Mouse (Mus musculus) embryonic facial prominence, embryonic 11.5 days (tissue): Measurements from ENCODE around the gene 1500009L16Rik. TPM values are rescaled to one million over a fixed set of nuclear protein-coding genes. Genes with fewer than 3 reads are reported as not detected.

Source experiments
- ATAC-seq: fragments of 200-750 bp; cut with Nextera tagmentation; replicated peaks from 2 replicates; pipeline ENCODE4 v1.8.0; 2017; ENCODE audit warnings: low read depth; ENCODE audit not compliant: insufficient number of reproducible peaks, low FRiP score, low TSS enrichment
- DNase-seq: peaks from one replicate; pipeline ENCODE4 v3.0.0-alpha.2; 2015; ENCODE audit warnings: low spot score
- H3K27ac ChIP-seq: fragments of 300-500 bp; sonication (generic); replicated peaks from 2 replicates; pipeline ENCODE4 v1.5.1; 2014; ENCODE audit warnings: mild to moderate bottlenecking, low read depth, low read length, control low read depth
- H3K27me3 ChIP-seq: fragments of 300-500 bp; sonication (generic); 2 replicates; pipeline ENCODE4 v1.6.1; 2014; ENCODE audit warnings: mild to moderate bottlenecking, low read length, moderate library complexity, mixed read lengths; ENCODE audit not compliant: control insufficient read depth, insufficient read depth
- H3K36me3 ChIP-seq: fragments of 300-500 bp; sonication (generic); replicated peaks from 2 replicates; pipeline ENCODE4 v1.6.1; 2014; ENCODE audit warnings: low read depth, mild to moderate bottlenecking, low read length, moderate library complexity, mixed read lengths; ENCODE audit not compliant: control insufficient read depth, insufficient read depth
- H3K4me1 ChIP-seq: fragments of 300-500 bp; sonication (generic); 2 replicates; pipeline ENCODE4 v1.6.1; 2014; ENCODE audit warnings: low read length, mixed read lengths; ENCODE audit not compliant: control insufficient read depth, insufficient read depth
- H3K4me2 ChIP-seq: fragments of 300-500 bp; sonication (generic); 2 replicates; pipeline ENCODE4 v1.6.1; 2014; ENCODE audit warnings: low read depth, mild to moderate bottlenecking, control low read depth, low read length, moderate library complexity
- H3K4me3 ChIP-seq: fragments of 300-500 bp; sonication (generic); 2 replicates; pipeline ENCODE4 v1.5.1; 2014; ENCODE audit warnings: low read depth, low read length, control low read depth
- H3K9ac ChIP-seq: fragments of 300-500 bp; sonication (generic); replicated peaks from 2 replicates; pipeline ENCODE4 v1.6.1; 2014; ENCODE audit warnings: mild to moderate bottlenecking, control low read depth, low read length
- H3K9me3 ChIP-seq: fragments of 300-500 bp; sonication (generic); replicated peaks from 2 replicates; pipeline ENCODE4 v1.6.1; 2016; ENCODE audit warnings: mild to moderate bottlenecking, low read length, inconsistent platforms, mixed read lengths; ENCODE audit not compliant: control insufficient read depth
- WGBS: fragments of 180-500 bp; shearing (Covaris S2); extraction: QIAGEN DNeasy Blood & Tissue Kit; methylation state at CpG from one replicate; pipeline ENCODE4 v1.1.7; 2014; 5-methylcytosine and 5-hydroxymethylcytosine counted together
- polyA plus RNA-seq: library from polyadenylated mRNA; unstranded; fragments of >200 nt; fragmentation: Nextera tagmentation; extraction: Ambion mirVana; gene quantifications from 2 replicates; pipeline ENCODE4 v1.2.1, GENCODE M21; 2014

The 1500009L16Rik gene
- polyA plus RNA-seq, 1 experiment from 2014 or later: 41.7 TPM

- no peaks in the 10 kb centered on the region for H3K4me1 ChIP-seq
- ATAC-seq (no peak), DNase-seq (no peak)
- H3K36me3 ChIP-seq: no peaks in the 10 kb centered on the region
- H3K4me3 ChIP-seq: no peak overlapping the region
- no peak overlapping the region for H3K27ac ChIP-seq
- no peak overlapping the region for H3K9ac ChIP-seq
- no peaks in the 10 kb centered on the region for H3K27me3 ChIP-seq
- H3K9me3 ChIP-seq: no peaks in the 10 kb centered on the region
- 86% methylated on average over 4 of the region's 4 CpGs for WGBS
- H3K4me2 ChIP-seq: no peak overlapping the region
Observed at GRCm38 (mm10) chr10:83733725-83734124, 11.1 kb downstream of the 1500009L16Rik start.

- Histone ChIP-seq H3K9me3 (no peaks in the 10 kb centered on the region), H3K4me1 (no peaks in the 10 kb centered on the region), H3K27ac (no peak overlapping the region), H3K4me3 (no peak overlapping the region), H3K9ac (no peak overlapping the region), H3K4me2 (no peak overlapping the region), H3K36me3 (no peaks in the 10 kb centered on the region), H3K27me3 (no peaks in the 10 kb centered on the region)
- ATAC-seq (no peak), DNase-seq (no peak)
- WGBS: 77% methylated on average over 15 of the region's 15 CpGs
Observed at GRCm38 (mm10) chr10:83738996-83739655, 16.5 kb downstream of the 1500009L16Rik start.

- DNase-seq (no peak), ATAC-seq (no peak)
- Histone ChIP-seq H3K9ac (no peak overlapping the region), H3K4me3 (no peak overlapping the region), H3K27me3 (no peaks in the 10 kb centered on the region), H3K36me3 (no peaks in the 10 kb centered on the region), H3K27ac (no peak overlapping the region), H3K9me3 (no peaks in the 10 kb centered on the region), H3K4me1 (no peaks in the 10 kb centered on the region), H3K4me2 (no peak overlapping the region)
- WGBS: 90% methylated on average over 3 of the region's 3 CpGs
Observed at GRCm38 (mm10) chr10:83744656-83745055, 22.0 kb downstream of the 1500009L16Rik start.

- Histone ChIP-seq H3K27ac (no peak overlapping the region), H3K4me3 (no peak overlapping the region), H3K9ac (no peak overlapping the region), H3K4me1 (no peaks in the 10 kb centered on the region), H3K27me3 (no peaks in the 10 kb centered on the region), H3K36me3 (no peaks in the 10 kb centered on the region), H3K4me2 (no peak overlapping the region), H3K9me3 (no peaks in the 10 kb centered on the region)
- DNase-seq (no peak), ATAC-seq (no peak)
- 77% methylated on average over 1 of the region's 1 CpGs for WGBS
Observed at GRCm38 (mm10) chr10:83753056-83753455, 30.4 kb downstream of the 1500009L16Rik start.

- ATAC-seq (no peak), DNase-seq (no peak)
- no peaks in the 10 kb centered on the region for H3K27me3 ChIP-seq
- H3K36me3 ChIP-seq: no peaks in the 10 kb centered on the region
- no peak overlapping the region for H3K27ac ChIP-seq
- H3K9me3 ChIP-seq: no peaks in the 10 kb centered on the region
- no peak overlapping the region for H3K4me3 ChIP-seq
- no peak overlapping the region for H3K4me2 ChIP-seq
- no peaks in the 10 kb centered on the region for H3K4me1 ChIP-seq
- no peak overlapping the region for H3K9ac ChIP-seq
- 89% methylated on average over 17 of the region's 17 CpGs for WGBS
Observed at GRCm38 (mm10) chr10:83757343-83757962, 34.8 kb downstream of the 1500009L16Rik start.

- no peak for DNase-seq
- no peak overlapping the region for H3K9ac ChIP-seq
- no peak for ATAC-seq
- H3K4me1 ChIP-seq: no peaks in the 10 kb centered on the region
- H3K27ac ChIP-seq: no peak overlapping the region
- no peaks in the 10 kb centered on the region for H3K36me3 ChIP-seq
- no peaks in the 10 kb centered on the region for H3K9me3 ChIP-seq
- no peak overlapping the region for H3K4me2 ChIP-seq
- H3K4me3 ChIP-seq: no peak overlapping the region
- H3K27me3 ChIP-seq: no peaks in the 10 kb centered on the region
- WGBS: 88% methylated on average over 13 of the region's 13 CpGs
Observed at GRCm38 (mm10) chr10:83758732-83759131, 36.1 kb downstream of the 1500009L16Rik start.

- no peak overlapping the region for H3K9ac ChIP-seq
- H3K4me3 ChIP-seq: no peak overlapping the region
- no peak for DNase-seq
- no peak overlapping the region for H3K4me2 ChIP-seq
- H3K9me3 ChIP-seq: no peaks in the 10 kb centered on the region
- ATAC-seq: no peak
- no peaks in the 10 kb centered on the region for H3K4me1 ChIP-seq
- 47% methylated on average over 2 of the region's 2 CpGs for WGBS
- no peaks in the 10 kb centered on the region for H3K36me3 ChIP-seq
- H3K27ac ChIP-seq: no peak overlapping the region
- H3K27me3 ChIP-seq: no peaks in the 10 kb centered on the region
Observed at GRCm38 (mm10) chr10:83760535-83760934, 37.9 kb downstream of the 1500009L16Rik start.

- Histone ChIP-seq H3K27ac (no peak overlapping the region), H3K36me3 (no peaks in the 10 kb centered on the region), H3K4me1 (no peaks in the 10 kb centered on the region), H3K9me3 (no peaks in the 10 kb centered on the region), H3K27me3 (no peaks in the 10 kb centered on the region), H3K4me2 (no peak overlapping the region), H3K4me3 (no peak overlapping the region), H3K9ac (no peak overlapping the region)
- DNase-seq: no peak
- ATAC-seq: no peak
- 79% methylated on average over 4 of the region's 4 CpGs for WGBS
Observed at GRCm38 (mm10) chr10:83763891-83764290, 41.2 kb downstream of the 1500009L16Rik start.
